Mouse (Mus musculus): ENCODE data around the gene Nr6a1.

Nr6a1 gene

DNA sequence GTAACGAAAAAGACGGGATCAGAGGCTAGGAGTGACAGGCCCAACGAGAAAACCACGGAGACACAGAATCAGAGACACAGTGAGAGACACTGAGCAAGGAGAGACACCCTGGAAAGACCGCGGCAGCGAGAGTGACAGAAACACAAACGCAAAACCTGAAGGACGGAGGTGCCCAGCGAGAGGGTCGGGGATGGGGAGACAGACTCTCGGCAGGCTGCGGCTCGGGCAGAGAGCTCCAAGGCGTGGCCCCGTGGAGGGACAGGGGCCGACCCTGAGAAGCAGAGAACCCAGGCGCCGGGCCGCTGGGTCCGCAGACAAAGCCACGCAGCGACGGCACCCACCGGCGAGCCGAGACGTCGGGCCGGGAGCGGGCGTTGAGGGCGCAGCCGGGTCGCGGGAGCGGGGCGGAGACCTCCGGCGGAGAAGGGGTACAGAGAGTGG is 216.0 kb downstream of the Nr6a1 start:
- no peak for DNase-seq

DNA sequence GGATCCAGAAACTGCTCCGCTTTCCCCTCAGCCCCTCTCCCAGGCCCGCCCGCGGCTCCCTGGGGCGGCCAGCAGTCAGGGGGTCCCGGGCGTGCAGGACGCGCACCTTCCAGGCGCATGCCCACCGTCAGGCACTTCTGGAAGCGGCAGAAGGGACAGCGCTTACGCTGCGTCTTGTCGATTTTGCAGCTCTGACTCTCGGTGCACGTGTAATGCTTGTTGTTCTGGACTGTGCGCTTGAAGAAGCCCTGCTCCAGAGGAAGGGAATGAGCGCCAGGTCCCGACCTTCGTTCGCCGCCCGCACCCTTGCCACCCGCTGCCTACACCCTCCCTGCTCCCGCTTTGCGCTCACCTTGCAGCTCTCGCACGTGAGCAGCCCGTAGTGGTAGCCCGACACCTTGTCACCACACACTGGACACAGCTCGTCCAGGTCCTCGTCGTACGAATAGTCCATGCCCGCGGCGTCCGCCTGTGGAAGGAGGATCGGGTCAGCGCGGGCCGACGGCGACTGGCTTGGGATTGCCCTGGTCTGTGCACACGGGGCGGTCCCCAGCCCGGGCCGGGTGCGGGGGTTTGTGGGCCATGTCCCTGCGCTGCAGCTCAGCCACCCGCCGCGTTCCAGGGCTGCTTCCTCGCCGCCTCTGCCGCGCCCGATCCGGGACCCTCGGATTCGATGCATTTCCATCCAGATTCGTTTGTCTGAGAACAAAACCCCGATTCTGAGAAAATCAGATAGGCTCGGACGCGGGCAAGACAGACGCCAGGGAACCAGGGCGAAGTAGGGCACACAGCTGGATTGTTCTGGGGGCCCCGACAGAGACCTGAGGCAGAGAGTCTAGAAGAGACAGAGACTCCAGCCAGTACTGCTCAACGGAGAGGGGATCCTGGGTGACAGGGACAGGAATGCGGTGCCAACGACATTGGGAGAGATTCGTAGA is 216.9 kb downstream of the Nr6a1 start:
- no peak for DNase-seq

DNA sequence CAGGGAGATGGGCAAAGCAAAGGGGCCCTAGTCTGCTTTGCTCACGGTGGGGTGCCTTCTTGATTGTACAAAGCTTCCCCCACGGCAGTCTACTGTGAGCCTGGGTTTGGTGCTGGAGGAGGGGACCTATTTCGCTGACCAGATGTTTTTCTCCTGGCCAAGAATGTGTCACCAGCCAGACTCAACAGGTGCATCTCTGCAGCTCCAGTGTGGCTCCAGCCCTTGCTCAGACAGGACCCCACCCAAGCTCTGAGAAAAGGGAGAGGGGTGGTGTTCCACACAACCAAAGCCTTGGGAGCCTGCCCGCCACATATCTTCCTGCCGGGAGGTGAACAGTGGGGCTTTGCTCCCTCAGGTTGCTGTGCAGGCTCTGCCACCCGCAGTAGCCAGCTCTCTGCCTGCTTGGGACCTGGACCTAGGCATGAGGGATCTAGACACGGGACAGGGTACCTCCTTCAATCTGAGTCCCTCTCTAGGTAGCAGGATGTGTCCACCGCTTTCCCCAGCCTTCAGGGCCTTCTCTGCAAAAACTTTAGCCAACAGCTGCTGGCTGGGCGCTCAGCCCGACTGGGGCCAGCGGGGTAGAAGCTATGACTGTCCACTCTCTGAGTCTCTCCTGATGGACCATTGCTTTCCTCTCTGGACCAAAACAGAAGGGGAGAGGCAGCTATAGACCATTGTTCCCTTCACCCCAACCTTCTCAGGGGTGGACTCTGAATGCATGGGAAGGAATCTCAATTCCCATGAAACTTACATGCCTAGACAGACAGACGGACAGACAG is 218.4 kb downstream of the Nr6a1 start:
- no peak for DNase-seq

DNA sequence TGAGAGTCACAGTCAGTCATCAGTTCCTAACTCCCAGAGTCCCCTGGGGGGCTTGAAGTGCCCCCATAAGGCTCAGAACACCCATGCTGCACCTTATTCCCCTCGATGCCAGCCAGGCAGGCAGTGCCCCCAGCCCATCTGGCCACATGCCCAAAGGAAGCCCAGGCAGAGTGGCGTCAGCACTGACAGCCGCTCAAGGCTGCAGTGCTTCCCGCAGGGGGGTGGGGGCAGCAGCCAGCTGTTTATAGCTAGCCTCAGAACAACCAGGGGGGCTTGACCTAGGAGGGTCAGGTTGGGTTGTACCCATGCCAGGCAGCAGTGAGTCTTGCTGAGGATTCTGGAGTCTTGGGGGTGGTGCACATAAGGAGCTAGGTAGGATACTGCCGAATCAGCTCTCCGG is 220.8 kb downstream of the Nr6a1 start:
- DNase-seq, result no peak

DNA sequence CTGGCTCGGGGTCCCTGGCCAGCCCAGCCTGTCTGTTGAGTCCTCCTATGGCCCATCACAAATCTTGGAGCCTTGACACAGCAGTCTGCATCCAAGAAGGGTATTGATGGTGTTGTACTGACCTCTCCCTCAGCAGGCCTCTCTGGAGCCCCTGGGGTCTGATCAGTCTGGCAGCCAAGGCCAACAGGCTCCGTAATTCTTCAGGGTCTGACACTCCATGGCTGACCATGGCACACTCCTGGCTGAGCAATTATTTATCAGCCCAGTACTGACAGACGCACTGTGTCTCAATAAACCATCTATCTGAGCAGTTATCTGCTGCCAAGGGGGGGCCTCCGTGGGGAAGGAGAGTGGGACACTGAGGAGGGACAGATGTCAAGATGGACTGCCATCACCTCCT is 222.5 kb downstream of the Nr6a1 start:
- DNase-seq, result no peak

DNA sequence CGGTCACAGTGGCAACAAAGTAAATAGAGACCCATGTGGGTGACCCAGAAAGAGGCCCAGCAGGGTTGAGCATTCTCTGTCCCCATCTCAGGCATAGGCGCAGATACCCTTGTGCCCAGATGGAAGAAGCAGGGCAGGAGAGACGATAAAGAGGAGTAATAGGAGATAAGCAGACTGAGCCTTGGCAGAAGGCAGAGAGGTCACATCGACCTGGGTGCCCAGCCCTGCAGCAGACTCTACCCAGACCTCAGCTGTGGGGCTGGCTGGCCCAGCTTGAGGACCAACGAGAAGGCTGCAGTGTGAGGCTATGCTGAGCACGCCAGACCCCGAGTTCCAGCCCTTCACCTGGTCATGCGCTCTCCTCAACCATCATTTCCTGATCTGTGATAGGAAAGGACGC is 223.2 kb downstream of the Nr6a1 start:
- DNase-seq, result no peak

DNA sequence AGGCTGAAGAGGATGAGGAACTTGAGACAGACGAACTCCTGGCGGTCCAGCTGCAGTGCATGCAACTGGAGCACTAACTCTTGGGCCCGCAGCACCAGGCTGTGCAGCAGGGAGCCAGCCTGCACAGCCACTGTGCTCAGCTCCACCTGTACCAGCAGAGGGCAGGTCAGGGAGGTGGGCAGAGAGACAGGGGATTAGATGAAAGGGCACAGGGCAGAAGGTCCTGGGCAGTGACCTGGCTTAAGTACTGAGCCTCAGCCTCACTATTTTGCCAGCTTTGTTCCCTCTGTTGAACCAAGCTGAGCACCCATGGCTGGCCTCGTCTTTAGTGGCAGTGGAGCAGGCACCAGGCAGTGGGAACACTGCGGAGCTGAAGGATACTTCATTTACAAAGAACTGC is 227.3 kb downstream of the Nr6a1 start:
- DNase-seq, result no peak

DNA sequence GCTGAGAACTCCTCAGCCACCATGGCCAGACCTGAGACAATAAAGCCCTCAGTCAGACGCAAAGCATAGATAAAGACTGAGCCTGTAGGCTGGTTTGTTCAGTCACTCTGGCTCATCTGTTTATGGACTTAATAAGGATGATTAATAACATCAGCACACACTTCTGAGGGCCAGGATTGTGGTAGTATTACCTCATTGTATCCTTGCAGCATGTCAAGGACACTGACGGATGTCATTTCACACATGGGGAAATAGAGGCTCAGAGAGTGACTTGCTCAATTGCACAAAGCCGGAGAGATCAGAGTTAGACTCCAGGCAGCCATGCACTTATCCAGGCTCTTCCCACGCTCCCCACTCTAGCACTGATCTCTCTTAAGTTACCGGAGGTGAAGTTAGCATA is 228.9 kb downstream of the Nr6a1 start:
- no peak for DNase-seq

DNA sequence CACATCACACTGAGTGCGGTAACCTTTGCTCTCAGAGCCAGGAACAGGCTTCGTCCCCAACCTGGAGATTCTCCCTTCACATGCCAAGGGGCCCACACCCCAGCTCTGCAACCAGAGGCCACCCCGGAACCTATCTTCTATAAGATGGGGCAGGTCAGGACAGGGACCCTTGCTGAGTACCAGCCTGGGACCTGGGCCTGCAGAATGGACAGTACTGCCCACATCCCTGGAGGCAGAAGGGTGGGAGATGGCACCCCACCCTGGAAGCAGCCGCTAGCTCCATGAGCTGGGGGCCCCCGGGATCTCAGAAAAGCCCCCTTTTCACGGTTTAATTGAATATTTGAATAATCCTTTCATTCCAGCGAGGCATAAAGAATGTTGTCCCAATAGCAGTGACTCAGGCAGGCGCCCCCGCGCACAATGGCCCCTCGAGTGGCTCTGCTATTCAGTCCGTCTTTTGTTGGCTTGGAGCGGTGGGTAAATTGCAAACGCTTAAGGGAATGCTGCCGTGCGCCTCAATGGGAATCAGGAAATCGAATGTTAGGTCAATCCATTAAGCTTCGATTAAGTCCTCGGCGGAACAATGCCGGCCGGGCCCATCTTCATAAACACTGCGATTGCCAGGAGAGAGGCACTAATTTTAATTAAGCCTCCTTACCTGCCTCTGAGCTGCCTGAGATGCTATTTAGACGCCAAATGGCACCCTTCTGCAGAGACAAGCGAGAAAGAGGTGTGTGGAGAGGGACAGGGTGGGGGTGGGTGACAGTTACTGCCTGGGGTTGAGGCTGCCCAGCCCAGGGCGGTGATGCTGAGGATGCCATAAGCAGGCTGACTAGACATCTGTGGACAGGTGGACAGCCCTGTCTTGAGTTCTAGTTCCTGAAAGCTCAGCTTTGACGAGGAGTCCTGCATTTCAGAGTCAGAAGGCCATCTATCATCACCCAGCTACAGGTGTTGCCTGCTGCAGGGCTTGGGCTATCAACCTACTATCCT is 230.1 kb downstream of the Nr6a1 start:
- no peak for DNase-seq

DNA sequence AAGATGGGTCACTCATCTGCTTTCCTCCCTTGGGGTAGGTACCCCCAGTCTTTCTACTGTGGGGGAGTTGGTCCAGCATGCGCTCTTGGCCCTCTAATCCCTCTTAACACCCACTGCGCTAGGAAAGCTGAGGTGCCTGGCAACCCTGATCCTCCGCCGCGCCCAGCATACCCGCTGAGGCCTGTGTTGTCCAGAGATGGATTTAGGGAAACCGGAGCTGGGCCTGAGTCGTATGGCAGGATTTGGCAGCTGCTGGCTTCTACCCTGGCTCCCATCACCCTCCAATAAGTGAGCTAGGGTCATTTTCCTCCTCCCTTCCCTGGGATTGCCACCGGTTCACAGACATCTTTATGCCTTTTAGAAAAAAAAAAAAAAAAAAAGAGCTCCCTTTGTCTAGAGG is 231.7 kb downstream of the Nr6a1 start:
- DNase-seq, result no peak

DNA sequence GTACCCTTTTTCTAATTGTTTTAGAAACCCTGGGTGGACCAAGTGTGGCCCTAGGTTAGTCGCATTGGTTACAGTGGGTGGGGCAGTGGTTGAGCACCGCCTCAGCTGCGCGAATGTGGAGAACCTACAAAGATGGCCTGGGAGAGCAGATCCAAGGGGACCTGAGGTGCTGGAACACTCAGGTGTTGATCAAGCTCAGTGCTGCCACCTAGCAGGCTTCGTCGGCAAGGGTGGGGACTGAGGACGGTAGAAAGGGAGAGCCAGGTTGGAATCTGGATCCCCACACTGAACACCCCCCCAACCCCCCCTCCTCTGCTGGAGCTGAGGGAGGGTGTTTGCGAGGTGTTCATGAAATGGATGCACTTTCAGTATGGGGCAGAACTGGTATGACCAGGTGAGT is 235.9 kb downstream of the Nr6a1 start:
- peak; percentile 58 for DNase-seq

DNA sequence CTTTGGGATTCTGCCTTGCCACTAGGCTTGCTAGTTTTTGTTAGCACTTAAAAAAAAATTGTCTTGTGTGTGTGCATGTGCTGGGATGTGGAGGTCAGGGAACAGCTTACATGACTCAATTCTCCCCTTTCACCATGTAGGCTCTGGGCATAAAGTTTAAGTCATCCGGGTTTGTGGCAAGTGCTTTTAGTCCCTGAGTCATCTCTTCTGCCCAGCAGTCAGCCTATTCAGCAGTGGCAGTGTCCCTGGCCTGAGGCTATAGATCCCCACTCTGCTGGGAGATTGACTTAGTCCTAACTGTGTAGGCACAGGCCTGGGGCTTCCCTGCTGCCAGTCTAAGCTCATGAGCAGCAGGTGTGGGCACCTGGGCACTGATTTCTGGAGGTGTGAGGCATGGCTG is 237.6 kb downstream of the Nr6a1 start:
- DNase-seq, result no peak

DNA sequence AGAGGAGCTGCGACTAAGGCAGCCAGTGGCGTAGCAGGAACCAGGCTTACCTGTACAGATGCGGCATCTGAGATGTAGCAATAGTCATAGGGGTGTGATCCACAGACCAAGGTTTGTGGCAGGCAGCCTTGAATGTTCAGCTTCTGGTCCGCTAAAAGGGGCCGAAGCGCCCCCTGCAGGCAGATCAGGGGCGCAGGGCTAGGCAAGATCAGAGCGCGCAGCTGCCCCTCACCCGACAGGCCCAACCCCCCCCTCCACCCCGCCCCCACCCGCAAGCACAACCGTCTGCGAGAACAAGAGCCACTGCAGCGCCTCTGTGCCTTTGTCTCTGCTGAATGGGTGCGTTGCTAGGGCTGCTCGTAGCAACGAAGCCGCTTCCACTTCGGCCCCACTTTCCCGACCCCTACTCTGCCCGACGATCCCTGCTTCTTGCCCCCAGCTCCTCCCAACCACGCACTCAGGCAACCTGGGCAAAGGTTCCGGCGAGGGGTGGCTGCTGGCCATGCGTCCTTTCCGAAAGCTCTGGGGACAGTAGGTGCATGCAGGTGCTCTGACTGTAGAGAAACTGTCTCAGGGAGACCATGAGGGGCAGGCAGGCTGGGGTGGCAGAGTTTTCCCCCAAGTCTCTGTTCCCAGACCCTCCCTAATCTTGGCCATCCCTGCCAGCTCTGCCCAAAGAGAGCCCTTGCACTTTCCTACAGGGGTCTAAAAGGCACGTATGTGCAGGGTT is 238.5 kb downstream of the Nr6a1 start:
- DNase-seq, result no peak

DNA sequence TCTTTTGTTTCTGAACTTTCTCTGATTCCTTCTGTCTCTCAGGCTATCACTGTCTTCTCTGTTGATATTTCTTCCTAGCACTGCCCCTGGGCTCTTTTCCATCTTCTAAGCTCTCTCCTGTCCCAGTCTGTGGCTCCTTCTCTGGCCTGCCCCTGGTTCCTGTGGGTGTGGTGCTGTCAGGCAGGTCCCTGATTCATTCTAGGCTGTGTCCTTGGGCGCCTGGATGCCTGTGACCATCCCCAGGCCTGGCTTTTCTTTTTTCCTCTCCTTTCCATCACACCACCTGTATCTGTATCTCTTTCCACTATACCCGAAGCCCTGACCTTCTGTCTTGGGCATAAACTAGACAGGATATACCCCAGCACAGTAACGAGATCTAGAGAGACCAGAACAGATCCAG is 241.7 kb downstream of the Nr6a1 start:
- no peak for DNase-seq

DNA sequence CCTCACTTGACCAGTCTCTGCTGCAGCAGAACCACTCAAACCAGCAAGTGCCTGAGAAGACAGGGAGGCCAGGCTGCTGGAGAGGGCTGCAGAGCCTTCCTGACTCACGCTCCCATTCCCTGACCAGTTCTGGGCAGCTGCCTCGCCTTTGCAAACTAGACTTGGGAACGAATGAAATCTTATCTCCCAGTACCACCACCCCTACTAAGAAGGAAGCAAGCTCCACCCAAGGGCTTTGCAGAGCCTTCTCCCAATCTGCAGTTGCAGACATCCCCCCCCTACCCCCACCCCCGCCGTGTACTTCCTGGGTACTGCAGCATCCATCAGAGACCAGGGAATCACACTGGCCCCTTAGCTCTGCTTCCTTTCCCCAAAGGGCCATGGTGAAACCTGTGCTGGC is 244.4 kb downstream of the Nr6a1 start:
- DNase-seq, result no peak

DNA sequence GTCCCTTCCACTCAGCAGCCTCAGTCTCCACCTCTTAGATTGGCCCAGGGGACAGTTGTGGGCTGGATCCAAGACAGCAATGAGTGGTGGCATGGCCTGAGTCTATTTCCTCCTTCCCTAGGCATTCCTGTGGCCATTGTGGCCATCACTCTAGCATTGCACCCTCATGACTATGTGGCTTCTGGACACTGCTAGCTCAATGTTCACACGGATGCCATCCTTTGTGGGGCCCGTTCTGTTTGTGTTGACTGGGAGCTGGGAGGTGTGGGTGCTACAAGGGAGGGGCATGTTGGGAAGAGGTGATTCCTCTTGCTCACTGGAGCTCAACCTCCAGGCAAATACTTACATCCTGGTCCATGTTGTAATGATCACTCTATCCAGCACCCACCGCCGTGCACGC is 245.3 kb downstream of the Nr6a1 start:
- DNase-seq, result no peak

DNA sequence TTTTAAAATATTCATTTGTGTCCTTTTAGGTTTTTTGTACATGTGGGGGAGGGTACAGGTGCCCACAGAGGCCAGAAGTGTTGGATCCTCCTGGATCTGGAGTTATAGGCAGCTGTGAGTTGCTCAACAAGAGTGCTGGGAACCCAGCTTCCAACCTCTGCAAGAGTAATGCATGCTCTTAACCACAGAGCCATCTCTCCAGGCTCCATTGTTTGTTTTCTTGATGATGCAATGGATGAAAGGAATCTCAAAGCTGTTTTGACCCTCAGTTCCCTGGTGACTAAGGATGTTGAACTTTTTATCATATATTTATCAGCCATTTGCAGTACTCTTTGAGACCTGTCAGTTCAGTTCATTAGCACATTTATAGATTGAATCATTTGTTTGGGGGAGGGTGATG is 248.5 kb downstream of the Nr6a1 start:
- DNase-seq, result no peak

DNA sequence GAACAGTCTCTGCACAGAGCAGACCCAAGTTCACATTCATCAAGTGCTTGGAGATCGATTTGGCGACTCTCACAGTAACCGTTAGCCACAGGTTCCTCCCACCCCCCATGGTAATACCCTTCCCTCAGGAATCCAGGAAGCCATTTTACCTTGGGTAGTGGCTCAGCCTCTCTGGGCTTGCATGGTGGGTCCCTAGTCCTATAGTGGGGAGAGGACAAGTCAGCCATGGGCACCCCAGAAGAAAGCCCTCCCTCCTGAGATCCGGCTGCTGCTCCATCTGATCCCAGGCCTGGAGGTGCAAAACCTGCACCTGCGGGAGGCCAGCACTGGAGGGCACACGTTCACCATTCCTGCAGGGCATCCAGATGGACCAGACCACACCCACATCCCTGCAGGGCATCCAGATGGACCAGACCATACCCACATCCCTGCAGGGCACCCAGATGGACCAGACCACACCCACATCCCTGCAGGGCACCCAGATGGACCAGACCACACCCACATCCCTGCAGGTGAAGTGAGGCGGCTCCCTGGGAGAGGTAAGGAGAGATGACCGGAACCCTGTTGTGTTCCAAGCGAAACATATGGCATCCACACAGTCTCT is 252.0 kb downstream of the Nr6a1 start:
- DNase-seq, result no peak

Data from lung, postnatal 14 days (tissue).